Mouse (Mus musculus): ENCODE results near the gene Setd1b.
"Not testable (repeated sequence)": the region's sequence is repeated elsewhere in the genome, so short reads cannot be mapped to it uniquely, and the experiment has no call there.

Setd1b gene

GRCm38 (mm10) chr5:123200816-123201522 lies 59.0 kb downstream of the Setd1b start:
- not testable (repeated sequence) for DNase-seq (ENCODE audit: low read depth, low spot score)

- DNase-seq (ENCODE audit: low read depth, low spot score): no peak
Measured at GRCm38 (mm10) chr5:123201523-123201892, 59.5 kb downstream of the Setd1b start.

- DNase-seq (ENCODE audit: low read depth, low spot score): no peak
Measured at GRCm38 (mm10) chr5:123201987-123202386, 60.0 kb downstream of the Setd1b start.

- DNase-seq (ENCODE audit: low read depth, low spot score): not testable (repeated sequence)
Measured at GRCm38 (mm10) chr5:123202771-123203170, 60.8 kb downstream of the Setd1b start.

GRCm38 (mm10) chr5:123203591-123203990 lies 61.6 kb downstream of the Setd1b start:
- DNase-seq (ENCODE audit: low read depth, low spot score): not testable (repeated sequence)

Measured in skeletal muscle tissue, adult 2 months (tissue).